Mouse (Mus musculus) bone marrow, adult 2 months (tissue): ENCODE data around the gene Aanat.
"Not testable (repeated sequence)": the region's sequence is repeated elsewhere in the genome, so short reads cannot be mapped to it uniquely, and the experiment has no call there.

Experiments used
- CTCF ChIP-seq: fragments of 200-500 bp; IDR thresholded peaks from 2 replicates; pipeline ENCODE4 v1.5.1; 2011; ENCODE audit warnings: low read length, control low read depth; ENCODE audit not compliant: control insufficient read depth, insufficient read depth
- POLR2A ChIP-seq: fragments of 200-500 bp; IDR thresholded peaks from 2 replicates; pipeline ENCODE4 v1.6.1; 2011; ENCODE audit warnings: low read depth, mild to moderate bottlenecking, control low read depth, low read length, borderline replicate concordance; ENCODE audit not compliant: control insufficient read depth

DNA sequence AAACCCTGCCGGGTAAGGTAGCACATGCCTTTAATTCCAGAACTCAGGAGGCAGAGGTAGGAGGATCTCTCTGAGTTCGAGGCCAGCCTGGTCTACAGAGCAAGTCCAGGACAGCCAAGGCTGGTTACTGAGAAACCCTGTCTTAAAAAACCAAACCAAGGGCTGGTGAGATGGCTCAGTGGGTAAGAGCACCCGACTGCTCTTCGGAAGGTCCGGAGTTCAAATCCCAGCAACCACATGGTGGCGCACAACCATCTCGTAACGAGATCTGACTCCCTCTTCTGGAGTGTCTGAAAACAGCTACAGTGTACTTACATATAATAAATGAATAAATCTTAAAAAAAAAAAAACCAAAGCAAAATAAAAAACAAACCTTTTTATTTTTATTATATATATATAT lies 50.4 kb downstream of the Aanat start:
- not testable (repeated sequence) for TF ChIP-seq CTCF, POLR2A
